Mouse (Mus musculus) olfactory bulb, adult 2 months (tissue): ENCODE results near the gene Drd5. TPM values are rescaled to one million over a fixed set of nuclear protein-coding genes. Genes with fewer than 3 reads are reported as not detected.

ENCODE experiments used
- H3K27ac ChIP-seq: fragments of 200-500 bp; 2 replicates; pipeline ENCODE4 v1.5.1; 2012; ENCODE audit warnings: low read depth, low read length; ENCODE audit not compliant: insufficient read depth
- H3K4me1 ChIP-seq: fragments of 200-500 bp; 2 replicates; pipeline ENCODE4 v1.6.1; 2012; ENCODE audit warnings: low read length; ENCODE audit not compliant: control insufficient read depth, insufficient read depth
- H3K4me3 ChIP-seq: fragments of 200-500 bp; 2 replicates; pipeline ENCODE4 v1.5.1; 2012; ENCODE audit warnings: mild to moderate bottlenecking, low read depth, low read length, moderate library complexity; ENCODE audit not compliant: insufficient read depth
- CTCF ChIP-seq: fragments of 200-500 bp; IDR thresholded peaks from 2 replicates; pipeline ENCODE4 v1.5.1; 2012; ENCODE audit warnings: low read depth, mild to moderate bottlenecking, low read length, moderate library complexity; ENCODE audit not compliant: insufficient read depth
- POLR2A ChIP-seq: fragments of 200-500 bp; IDR thresholded peaks from 2 replicates; pipeline ENCODE4 v1.6.1; 2012; ENCODE audit warnings: mild to moderate bottlenecking, low read depth, low read length, moderate library complexity; ENCODE audit not compliant: insufficient read depth
- WGBS: fragments of 180-500 bp; shearing (Covaris S2); methylation state at CpG from one replicate; pipeline ENCODE4 v1.1.7; 2018; 5-methylcytosine and 5-hydroxymethylcytosine counted together
- polyA plus RNA-seq: library from polyadenylated mRNA; stranded (reverse); fragments of >200 nt; gene quantifications from 2 replicates; pipeline ENCODE4 v1.2.4, GENCODE M21; 2012; ENCODE audit warnings: low replicate concordance; ENCODE audit not compliant: missing spikeins, insufficient read depth, insufficient read length

Drd5 gene
- polyA plus RNA-seq, 1 experiment: not detected

DNA sequence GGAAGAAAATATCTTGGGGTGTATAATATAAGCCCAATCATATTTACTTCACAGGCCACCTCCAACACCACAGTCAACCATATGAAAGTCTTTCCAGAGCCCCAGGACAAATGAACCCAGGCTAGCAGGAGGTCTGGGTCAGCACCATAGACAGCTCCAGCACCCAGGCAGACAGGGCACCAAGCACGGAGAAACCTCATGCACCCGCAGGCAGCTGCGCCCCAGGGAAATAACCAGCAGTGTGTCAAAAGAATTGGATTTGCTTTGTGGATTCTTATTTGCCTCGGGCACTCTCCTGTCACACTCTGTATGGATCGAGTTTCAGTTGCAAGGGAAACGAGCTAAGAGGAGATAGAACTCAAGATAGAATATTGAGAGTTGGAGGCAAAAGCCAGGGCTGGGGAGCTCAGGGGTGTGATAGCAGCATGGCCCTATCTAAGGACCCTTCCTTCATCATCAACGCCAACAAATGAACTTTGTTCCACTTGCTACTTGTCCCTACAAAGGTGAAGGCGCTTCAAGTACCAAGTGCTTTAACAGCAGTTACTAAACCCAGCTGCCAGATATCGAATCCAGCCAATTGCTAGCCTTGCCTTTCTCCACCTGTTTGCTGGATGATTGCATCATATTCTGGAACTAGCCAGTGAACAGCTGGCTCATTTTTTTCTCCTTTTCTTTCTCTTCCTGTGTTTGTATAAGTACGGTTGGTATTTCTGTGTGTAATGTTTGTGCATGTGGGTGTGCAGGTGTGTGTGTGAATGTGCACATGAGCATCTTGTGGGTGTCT is 27.7 kb downstream of the Drd5 start:
- whole genome bisulfite sequencing: 55% methylated on average over 10 of the region's 10 CpGs
- Histone ChIP-seq H3K4me1 (no peaks in the 10 kb centered on the region), H3K4me3 (no peak overlapping the region), H3K27ac (no peak overlapping the region)
- TF ChIP-seq CTCF (no peak), POLR2A (no peak)

DNA sequence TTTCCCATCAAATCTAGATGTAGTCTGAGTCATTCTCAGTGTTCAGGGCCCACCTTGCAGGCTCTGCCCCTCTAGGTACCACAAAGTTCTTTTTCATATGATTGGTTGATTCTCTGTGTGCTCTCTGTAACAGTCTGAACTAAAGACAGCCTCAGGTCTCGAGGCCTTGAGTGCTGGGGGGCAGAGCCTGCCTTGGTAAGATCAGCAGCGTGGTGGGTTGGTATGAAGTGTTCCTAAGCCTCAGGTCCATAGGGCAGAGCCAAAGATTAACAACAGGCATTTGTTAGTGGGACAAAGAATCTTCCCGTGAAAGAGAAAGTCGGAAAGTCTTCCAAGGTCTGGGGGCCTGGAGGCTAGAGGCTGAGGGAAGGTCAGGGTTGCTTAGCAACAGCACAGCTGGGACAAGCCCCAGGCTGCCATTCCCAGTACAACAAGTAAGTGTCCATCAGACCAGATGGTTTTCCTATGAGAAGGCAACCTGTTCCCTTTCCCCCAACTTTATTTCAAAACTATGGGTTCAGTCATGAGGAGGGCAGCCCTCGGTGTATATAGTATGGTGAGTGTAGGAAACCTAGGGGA is 31.3 kb downstream of the Drd5 start:
- no peaks in the 10 kb centered on the region for H3K4me1 ChIP-seq
- 72% methylated on average over 5 of the region's 5 CpGs for WGBS

GRCm38 (mm10) chr5:38356927-38357326 is 37.8 kb downstream of the Drd5 start:
- H3K4me1 ChIP-seq: no peaks in the 10 kb centered on the region; the same call in 1 of the 2 replicates
- no peak for TF ChIP-seq CTCF
- TF ChIP-seq POLR2A: no peak
- no peak overlapping the region for H3K4me3 ChIP-seq
- no peak overlapping the region for H3K27ac ChIP-seq
- 87% methylated on average over 3 of the region's 3 CpGs for WGBS

More for the DNA sequence above, 31.3 kb downstream of the Drd5 start:
- H3K27ac ChIP-seq: no peak overlapping the region
- no peak overlapping the region for H3K4me3 ChIP-seq
- TF ChIP-seq POLR2A: no peak
- no peak for TF ChIP-seq CTCF

- no peak overlapping the region for H3K27ac ChIP-seq
- no peak overlapping the region for H3K4me3 ChIP-seq
- WGBS: 70% methylated on average over 2 of the region's 2 CpGs
- no peaks in the 10 kb centered on the region; the same call in none of the 2 replicates for H3K4me1 ChIP-seq
- TF ChIP-seq CTCF (no peak), POLR2A (no peak)
These were observed 40.5 kb downstream of the Drd5 start for GRCm38 (mm10) chr5:38359716-38360115.

DNA sequence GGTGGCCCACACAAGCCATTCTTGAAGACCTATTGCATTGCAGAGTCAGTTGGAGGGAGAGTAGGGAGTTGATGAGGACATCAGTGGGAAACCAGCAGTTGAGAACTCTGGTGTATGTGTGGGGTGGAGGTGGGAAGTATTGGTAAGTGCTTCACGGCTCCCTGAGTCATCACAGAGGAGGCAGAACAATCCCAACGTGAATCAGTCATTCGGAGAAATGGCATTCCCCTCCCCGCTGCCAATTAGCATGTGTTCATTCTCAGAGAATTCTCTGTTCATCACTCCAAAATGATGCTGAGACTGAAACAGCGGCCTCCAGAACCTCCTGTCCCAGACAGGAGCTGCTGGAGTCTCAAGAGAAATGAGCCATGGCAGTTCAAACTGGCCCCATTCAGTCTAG is 45.2 kb downstream of the Drd5 start:
- 59% methylated on average over 5 of the region's 5 CpGs for WGBS
- Histone ChIP-seq H3K27ac (no peak overlapping the region), H3K4me1 (peaks cover 26% of the 10 kb centered on the region), H3K4me3 (no peak overlapping the region)
- no peak for TF ChIP-seq POLR2A
- no peak for TF ChIP-seq CTCF

- 53% methylated on average over 2 of the region's 2 CpGs for WGBS
- Histone ChIP-seq H3K4me3 (no peak overlapping the region), H3K27ac (peak overlapping the region; percentile 57; the same call in 1 of the 2 replicates), H3K4me1 (peaks cover 26% of the 10 kb centered on the region)
- TF ChIP-seq POLR2A: no peak
- no peak for TF ChIP-seq CTCF
These were observed 46.4 kb downstream of the Drd5 start for GRCm38 (mm10) chr5:38365521-38365920.

- Histone ChIP-seq H3K4me1 (peaks cover 26% of the 10 kb centered on the region), H3K4me3 (peak overlapping the region; percentile 11), H3K27ac (peak overlapping the region; percentile 16; the same call in 1 of the 2 replicates)
- TF ChIP-seq POLR2A (no peak), CTCF (no peak)
- 21% methylated on average over 18 of the region's 18 CpGs for WGBS
These were observed 47.7 kb downstream of the Drd5 start for GRCm38 (mm10) chr5:38366650-38367470.

DNA sequence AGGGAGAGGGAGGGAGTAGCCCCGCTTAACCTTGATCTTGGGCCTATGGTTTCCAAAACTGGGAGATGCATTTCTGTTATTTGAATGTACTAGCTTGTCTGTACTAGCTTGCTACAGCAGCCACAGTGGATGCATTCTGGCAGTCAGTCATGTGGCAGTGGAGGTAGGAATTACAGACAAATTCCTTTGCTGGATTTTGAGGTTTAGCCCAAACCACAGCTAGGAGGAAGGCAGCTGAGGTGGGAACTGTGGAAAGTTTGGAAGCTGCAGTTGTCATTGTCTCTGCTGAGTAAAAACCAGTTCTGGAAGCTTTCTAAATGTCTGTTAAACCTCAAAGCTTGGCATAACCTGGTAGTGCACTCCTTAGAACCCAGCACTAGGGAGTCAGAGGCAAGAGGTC is 52.1 kb downstream of the Drd5 start:
- Histone ChIP-seq H3K27ac (no peak overlapping the region), H3K4me1 (peaks cover 10% of the 10 kb centered on the region), H3K4me3 (no peak overlapping the region)
- TF ChIP-seq POLR2A (no peak), CTCF (no peak)
- 83% methylated on average over 1 of the region's 1 CpGs for WGBS

Other genes starting within 250 kb of the Drd5 start
- 372 TPM in 1 of 2 replicates, not detected in the other for gene Nsg1, start 159.5 kb upstream of the Drd5 start, polyA plus RNA-seq
- gene Zbtb49, start 98.9 kb upstream of the Drd5 start, polyA plus RNA-seq: not detected in 2 replicates
- gene Lyar, start 98.9 kb upstream of the Drd5 start, polyA plus RNA-seq: not detected in 2 replicates
- gene Tmem128, start 59.2 kb upstream of the Drd5 start, polyA plus RNA-seq: not detected in 2 replicates
- not detected in 2 replicates for gene Otop1, start 43.4 kb upstream of the Drd5 start, polyA plus RNA-seq
- not detected in 2 replicates for gene Slc2a9, start 183.8 kb downstream of the Drd5 start, polyA plus RNA-seq
- gene Wdr1, start 243.9 kb downstream of the Drd5 start, polyA plus RNA-seq: 427 TPM in 1 of 2 replicates, not detected in the other